Mouse (Mus musculus): ENCODE data around the gene Prss34. TPM values are rescaled to one million over a fixed set of nuclear protein-coding genes. Genes with fewer than 3 reads are reported as not detected.
A peak's percentile ranks its signal among the peaks of the same experiment; 100 is the strongest.

The Prss34 gene
- polyA plus RNA-seq, 1 experiment, result not detected

- Histone ChIP-seq H3K4me3 (replicated peaks; ENCODE audit: insufficient read depth, low read depth, low read length) (peak overlapping the region; percentile 30), H3K27ac (ENCODE audit: insufficient read depth, low read length) (no peak overlapping the region), H3K27me3 (ENCODE audit: control insufficient read depth, insufficient read depth, low read length) (no peaks in the 10 kb centered on the region), H3K4me1 (ENCODE audit: control insufficient read depth, insufficient read depth, low read length) (0 out of 2 replicates have a peak, but pooled peaks cover 3% of the 10 kb centered on the region)
- DNase-seq, result peak; percentile 76 to 82
- WGBS, result 5% methylated on average over 3 of the region's 3 CpGs
- peak; percentile 92 for TF ChIP-seq CTCF (IDR thresholded peaks at IDR 0.05; ENCODE audit: borderline replicate concordance, insufficient read depth, low read depth, low read length)
- TF ChIP-seq POLR2A (IDR thresholded peaks at IDR 0.05; ENCODE audit: borderline replicate concordance, insufficient read depth, low read length), result no peak
These were observed 13.2 kb upstream of the Prss34 start for GRCm38 (mm10) chr17:25285033-25285432.

- H3K4me1 ChIP-seq (ENCODE audit: control insufficient read depth, insufficient read depth, low read length), result 0 out of 2 replicates have a peak, but pooled peaks cover 3% of the 10 kb centered on the region
- TF ChIP-seq CTCF (IDR thresholded peaks at IDR 0.05; ENCODE audit: borderline replicate concordance, insufficient read depth, low read depth, low read length), result peak; percentile 71; the same call in 1 of the 2 replicates
- no peak for TF ChIP-seq POLR2A (IDR thresholded peaks at IDR 0.05; ENCODE audit: borderline replicate concordance, insufficient read depth, low read length)
- WGBS, result 21% methylated on average over 4 of the region's 4 CpGs
- peak in 1 of 2 experiments; percentile 9 for DNase-seq
- H3K27me3 ChIP-seq (ENCODE audit: control insufficient read depth, insufficient read depth, low read length), result no peaks in the 10 kb centered on the region
- H3K4me3 ChIP-seq (replicated peaks; ENCODE audit: insufficient read depth, low read depth, low read length), result no peak overlapping the region
- no peak overlapping the region for H3K27ac ChIP-seq (ENCODE audit: insufficient read depth, low read length)
These were observed 9.4 kb upstream of the Prss34 start for GRCm38 (mm10) chr17:25288842-25289241.

GRCm38 (mm10) chr17:25290411-25290810, 7.8 kb upstream of the Prss34 start:
- Histone ChIP-seq H3K27ac (ENCODE audit: insufficient read depth, low read length) (no peak overlapping the region), H3K4me1 (ENCODE audit: control insufficient read depth, insufficient read depth, low read length) (no peaks in the 10 kb centered on the region), H3K27me3 (ENCODE audit: control insufficient read depth, insufficient read depth, low read length) (no peaks in the 10 kb centered on the region), H3K4me3 (replicated peaks; ENCODE audit: insufficient read depth, low read depth, low read length) (no peak overlapping the region)
- TF ChIP-seq POLR2A (IDR thresholded peaks at IDR 0.05; ENCODE audit: borderline replicate concordance, insufficient read depth, low read length), result no peak
- no peak for TF ChIP-seq CTCF (IDR thresholded peaks at IDR 0.05; ENCODE audit: borderline replicate concordance, insufficient read depth, low read depth, low read length)
- no peak for DNase-seq
- 26% methylated on average over 4 of the region's 4 CpGs for WGBS

- H3K27me3 ChIP-seq (ENCODE audit: control insufficient read depth, insufficient read depth, low read length), result no peaks in the 10 kb centered on the region
- WGBS, result 87% methylated on average over 5 of the region's 5 CpGs
- H3K4me1 ChIP-seq (ENCODE audit: control insufficient read depth, insufficient read depth, low read length), result no peaks in the 10 kb centered on the region
- TF ChIP-seq CTCF (IDR thresholded peaks at IDR 0.05; ENCODE audit: borderline replicate concordance, insufficient read depth, low read depth, low read length) (no peak), POLR2A (IDR thresholded peaks at IDR 0.05; ENCODE audit: borderline replicate concordance, insufficient read depth, low read length) (no peak)
- H3K27ac ChIP-seq (ENCODE audit: insufficient read depth, low read length), result no peak overlapping the region
- H3K4me3 ChIP-seq (replicated peaks; ENCODE audit: insufficient read depth, low read depth, low read length), result no peak overlapping the region
- no peak for DNase-seq
These were observed 4.7 kb upstream of the Prss34 start for GRCm38 (mm10) chr17:25293495-25293894.

- no peaks in the 10 kb centered on the region for H3K27me3 ChIP-seq (ENCODE audit: control insufficient read depth, insufficient read depth, low read length)
- TF ChIP-seq POLR2A (IDR thresholded peaks at IDR 0.05; ENCODE audit: borderline replicate concordance, insufficient read depth, low read length), result no peak
- no peak for TF ChIP-seq CTCF (IDR thresholded peaks at IDR 0.05; ENCODE audit: borderline replicate concordance, insufficient read depth, low read depth, low read length)
- WGBS, result 33% methylated on average over 1 of the region's 1 CpGs
- no peak overlapping the region for H3K27ac ChIP-seq (ENCODE audit: insufficient read depth, low read length)
- no peak overlapping the region for H3K4me3 ChIP-seq (replicated peaks; ENCODE audit: insufficient read depth, low read depth, low read length)
- DNase-seq, result no peak
- H3K4me1 ChIP-seq (ENCODE audit: control insufficient read depth, insufficient read depth, low read length), result no peaks in the 10 kb centered on the region
These were observed 4.1 kb upstream of the Prss34 start for GRCm38 (mm10) chr17:25294111-25294510.

- DNase-seq, result no peak
- no peak within 1 kb of the TSS for H3K27ac ChIP-seq (ENCODE audit: insufficient read depth, low read length)
- no peak within 1 kb of the TSS for H3K4me3 ChIP-seq (replicated peaks; ENCODE audit: insufficient read depth, low read depth, low read length)
- H3K4me1 ChIP-seq (ENCODE audit: control insufficient read depth, insufficient read depth, low read length), result no peaks in the 10 kb centered on the region
- 61% methylated on average over 4 of the region's 4 CpGs for WGBS
- TF ChIP-seq CTCF (IDR thresholded peaks at IDR 0.05; ENCODE audit: borderline replicate concordance, insufficient read depth, low read depth, low read length), result no peak
- no peak for TF ChIP-seq POLR2A (IDR thresholded peaks at IDR 0.05; ENCODE audit: borderline replicate concordance, insufficient read depth, low read length)
- no peaks in the 10 kb centered on the region for H3K27me3 ChIP-seq (ENCODE audit: control insufficient read depth, insufficient read depth, low read length)
These were observed 10.2 kb downstream of the Prss34 start, which contains the start of gene Prss28 for GRCm38 (mm10) chr17:25308346-25308745. Prss28 (plus strand) TSS chr17:25308646.

GRCm38 (mm10) chr17:25318354-25318753, 20.2 kb downstream of the Prss34 start, which contains the start of gene Prss29:
Prss29 (plus strand) TSS chr17:25318654.
- TF ChIP-seq POLR2A (IDR thresholded peaks at IDR 0.05; ENCODE audit: borderline replicate concordance, insufficient read depth, low read length) (no peak), CTCF (IDR thresholded peaks at IDR 0.05; ENCODE audit: borderline replicate concordance, insufficient read depth, low read depth, low read length) (no peak)
- Histone ChIP-seq H3K27ac (ENCODE audit: insufficient read depth, low read length) (no peak within 1 kb of the TSS), H3K4me3 (replicated peaks; ENCODE audit: insufficient read depth, low read depth, low read length) (no peak within 1 kb of the TSS), H3K4me1 (ENCODE audit: control insufficient read depth, insufficient read depth, low read length) (no peaks in the 10 kb centered on the region), H3K27me3 (ENCODE audit: control insufficient read depth, insufficient read depth, low read length) (no peaks in the 10 kb centered on the region)
- DNase-seq, result no peak
- 67% methylated on average over 5 of the region's 5 CpGs for WGBS

GRCm38 (mm10) chr17:25320819-25321218, 22.6 kb downstream of the Prss34 start:
- no peaks in the 10 kb centered on the region for H3K27me3 ChIP-seq (ENCODE audit: control insufficient read depth, insufficient read depth, low read length)
- no peak overlapping the region for H3K27ac ChIP-seq (ENCODE audit: insufficient read depth, low read length)
- 69% methylated on average over 8 of the region's 8 CpGs for WGBS
- TF ChIP-seq POLR2A (IDR thresholded peaks at IDR 0.05; ENCODE audit: borderline replicate concordance, insufficient read depth, low read length), result no peak
- no peak for TF ChIP-seq CTCF (IDR thresholded peaks at IDR 0.05; ENCODE audit: borderline replicate concordance, insufficient read depth, low read depth, low read length)
- no peaks in the 10 kb centered on the region for H3K4me1 ChIP-seq (ENCODE audit: control insufficient read depth, insufficient read depth, low read length)
- no peak overlapping the region for H3K4me3 ChIP-seq (replicated peaks; ENCODE audit: insufficient read depth, low read depth, low read length)
- DNase-seq, result no peak

All from cerebellum, adult 2 months (tissue).